Mouse (Mus musculus) cerebellum, postnatal 36 days (tissue): ENCODE measurements around the gene Tmem150a.
A peak's percentile ranks its signal among the peaks of the same experiment; 100 is the strongest.

Experiments used
- DNase-seq, 2 experiments: peaks; one replicate each; pipeline ENCODE4 v3.0.0; 2021 to 2022; ENCODE audit warnings: mixed read lengths in 2 of 2

The Tmem150a gene

GRCm38 (mm10) chr6:72407119-72407518 lies 51.9 kb downstream of the Tmem150a start:
- DNase-seq = peak; percentile 84 to 85
